Mouse (Mus musculus) hindbrain, embryonic 14.5 days (tissue): ENCODE measurements around the gene Tmem186. TPM values are rescaled to one million over a fixed set of nuclear protein-coding genes. Genes with fewer than 3 reads are reported as not detected.

Experiments
- ATAC-seq: fragments of 200-750 bp; cut with Nextera tagmentation; 2 replicates; pipeline ENCODE4 v1.8.0; 2017; ENCODE audit warnings: moderate number of reproducible peaks, mild to moderate bottlenecking, moderate TSS enrichment, moderate library complexity; ENCODE audit not compliant: low FRiP score
- DNase-seq: peaks from one replicate; pipeline ENCODE4 v3.0.0-alpha.2; 2015; ENCODE audit warnings: low spot score
- H3K27ac ChIP-seq: fragments of 300-500 bp; sonication (generic); 2 replicates; pipeline ENCODE4 v1.5.1; 2014; ENCODE audit warnings: mild to moderate bottlenecking, moderate library complexity
- H3K27me3 ChIP-seq: fragments of 300-500 bp; sonication (generic); 2 replicates; pipeline ENCODE4 v1.6.1; 2014; ENCODE audit warnings: mild to moderate bottlenecking, low read length, mixed read lengths; ENCODE audit not compliant: control insufficient read depth, insufficient read depth
- H3K36me3 ChIP-seq: fragments of 300-500 bp; sonication (generic); replicated peaks from 2 replicates; pipeline ENCODE4 v1.6.1; 2014; ENCODE audit not compliant: control insufficient read depth, insufficient read depth
- H3K4me1 ChIP-seq: fragments of 300-500 bp; sonication (generic); replicated peaks from 2 replicates; pipeline ENCODE4 v1.6.1; 2014; ENCODE audit warnings: antibody characterized with exemption, low read length, mixed read lengths; ENCODE audit not compliant: control insufficient read depth, insufficient read depth
- H3K4me2 ChIP-seq: fragments of 300-500 bp; sonication (generic); replicated peaks from 2 replicates; pipeline ENCODE4 v1.6.1; 2014; ENCODE audit warnings: mild to moderate bottlenecking, moderate library complexity
- H3K4me3 ChIP-seq: fragments of 300-500 bp; sonication (generic); replicated peaks from 2 replicates; pipeline ENCODE4 v1.5.1; 2014; ENCODE audit warnings: mild to moderate bottlenecking, low read length
- H3K9ac ChIP-seq: fragments of 300-500 bp; sonication (generic); 2 replicates; pipeline ENCODE4 v1.6.1; 2014
- H3K9me3 ChIP-seq: fragments of 300-500 bp; sonication (generic); 2 replicates; pipeline ENCODE4 v1.6.1; 2016; ENCODE audit warnings: low read length; ENCODE audit not compliant: control insufficient read depth
- WGBS: fragments of 180-500 bp; shearing (Covaris S2); extraction: QIAGEN DNeasy Blood & Tissue Kit; methylation state at CpG from one replicate; pipeline ENCODE4 v1.1.7; 2014; 5-methylcytosine and 5-hydroxymethylcytosine counted together
- polyA plus RNA-seq: library from polyadenylated mRNA; unstranded; fragments of >200 nt; fragmentation: Nextera tagmentation; extraction: Ambion mirVana; gene quantifications from 2 replicates; pipeline ENCODE4 v1.2.1, GENCODE M21; 2014

The Tmem186 gene
- polyA plus RNA-seq, 1 experiment from 2014 or later = 15.1 TPM

GRCm38 (mm10) chr16:8668386-8668785 lies 30.9 kb upstream of the Tmem186 start:
- H3K4me3 ChIP-seq = no peak overlapping the region
- DNase-seq (no peak), ATAC-seq (no peak)
- H3K27ac ChIP-seq = no peak overlapping the region
- no peaks in the 10 kb centered on the region for H3K27me3 ChIP-seq
- peak overlapping the region; percentile 70; the same call in 1 of the 2 replicates for H3K9ac ChIP-seq
- H3K9me3 ChIP-seq = no peaks in the 10 kb centered on the region
- H3K36me3 ChIP-seq = peaks cover 10% of the 10 kb centered on the region; the same call in 1 of the 2 replicates
- 42% methylated on average over 2 of the region's 2 CpGs for WGBS
- peaks cover 50% of the 10 kb centered on the region for H3K4me1 ChIP-seq
- peak overlapping the region; percentile 90 for H3K4me2 ChIP-seq

GRCm38 (mm10) chr16:8667814-8668213 lies 30.3 kb upstream of the Tmem186 start:
- Histone ChIP-seq H3K4me3 (no peak overlapping the region), H3K9me3 (no peaks in the 10 kb centered on the region), H3K27me3 (no peaks in the 10 kb centered on the region), H3K4me1 (peaks cover 50% of the 10 kb centered on the region), H3K4me2 (peak overlapping the region; percentile 90; the same call in 1 of the 2 replicates), H3K9ac (no peak overlapping the region), H3K27ac (no peak overlapping the region), H3K36me3 (peaks cover 15% of the 10 kb centered on the region)
- ATAC-seq (no peak), DNase-seq (no peak)
- 60% methylated on average over 4 of the region's 4 CpGs for WGBS

GRCm38 (mm10) chr16:8667261-8667660 lies 29.7 kb upstream of the Tmem186 start:
- H3K9ac ChIP-seq = peak overlapping the region; percentile 2; the same call in 1 of the 2 replicates
- H3K4me2 ChIP-seq = peak overlapping the region; percentile 90; the same call in 1 of the 2 replicates
- no peaks in the 10 kb centered on the region for H3K27me3 ChIP-seq
- 86% methylated on average over 7 of the region's 7 CpGs for WGBS
- no peak overlapping the region for H3K4me3 ChIP-seq
- H3K4me1 ChIP-seq = peaks cover 50% of the 10 kb centered on the region
- ATAC-seq (no peak), DNase-seq (no peak)
- H3K27ac ChIP-seq = no peak overlapping the region
- H3K36me3 ChIP-seq = peaks cover 21% of the 10 kb centered on the region
- H3K9me3 ChIP-seq = no peaks in the 10 kb centered on the region

GRCm38 (mm10) chr16:8666452-8666851 lies 28.9 kb upstream of the Tmem186 start:
- Histone ChIP-seq H3K4me1 (peaks cover 50% of the 10 kb centered on the region), H3K9ac (peak overlapping the region; percentile 8; the same call in 1 of the 2 replicates), H3K27ac (no peak overlapping the region), H3K36me3 (peaks cover 29% of the 10 kb centered on the region), H3K4me3 (no peak overlapping the region), H3K9me3 (no peaks in the 10 kb centered on the region), H3K4me2 (no peak overlapping the region), H3K27me3 (no peaks in the 10 kb centered on the region)
- WGBS = 73% methylated on average over 2 of the region's 2 CpGs
- DNase-seq = no peak
- ATAC-seq = no peak

- no peak overlapping the region for H3K4me3 ChIP-seq
- H3K9ac ChIP-seq = no peak overlapping the region
- ATAC-seq (no peak), DNase-seq (no peak)
- H3K4me2 ChIP-seq = no peak overlapping the region
- no peak overlapping the region for H3K27ac ChIP-seq
- H3K4me1 ChIP-seq = peaks cover 44% of the 10 kb centered on the region
- no peaks in the 10 kb centered on the region for H3K27me3 ChIP-seq
- no peaks in the 10 kb centered on the region for H3K9me3 ChIP-seq
- 83% methylated on average over 5 of the region's 5 CpGs for WGBS
- peaks cover 39% of the 10 kb centered on the region for H3K36me3 ChIP-seq
These were observed 27.9 kb upstream of the Tmem186 start for GRCm38 (mm10) chr16:8665367-8665766.

GRCm38 (mm10) chr16:8663606-8664539 lies 26.4 kb upstream of the Tmem186 start:
- Histone ChIP-seq H3K4me3 (no peak overlapping the region), H3K4me1 (peaks cover 31% of the 10 kb centered on the region), H3K27ac (no peak overlapping the region), H3K36me3 (peaks cover 54% of the 10 kb centered on the region), H3K9me3 (no peaks in the 10 kb centered on the region), H3K4me2 (no peak overlapping the region), H3K27me3 (no peaks in the 10 kb centered on the region), H3K9ac (no peak overlapping the region)
- no peak for ATAC-seq
- no peak for DNase-seq
- WGBS = 78% methylated on average over 24 of the region's 24 CpGs

- WGBS = 81% methylated on average over 1 of the region's 2 CpGs
- Histone ChIP-seq H3K4me1 (peaks cover 23% of the 10 kb centered on the region), H3K4me3 (no peak overlapping the region)
These were observed 25.5 kb upstream of the Tmem186 start for GRCm38 (mm10) chr16:8663022-8663421.

GRCm38 (mm10) chr16:8658764-8659163 lies 21.3 kb upstream of the Tmem186 start:
- H3K4me1 ChIP-seq = no peaks in the 10 kb centered on the region
- no peak overlapping the region for H3K27ac ChIP-seq
- DNase-seq (no peak), ATAC-seq (no peak)
- no peaks in the 10 kb centered on the region for H3K9me3 ChIP-seq
- peaks cover 91% of the 10 kb centered on the region for H3K36me3 ChIP-seq
- no peak overlapping the region for H3K4me3 ChIP-seq
- no peak overlapping the region for H3K9ac ChIP-seq
- WGBS = 85% methylated on average over 4 of the region's 4 CpGs
- H3K27me3 ChIP-seq = no peaks in the 10 kb centered on the region
- no peak overlapping the region for H3K4me2 ChIP-seq

More at GRCm38 (mm10) chr16:8663022-8663421, 25.5 kb upstream of the Tmem186 start:
- H3K9me3 ChIP-seq = no peaks in the 10 kb centered on the region
- H3K27me3 ChIP-seq = no peaks in the 10 kb centered on the region
- no peak overlapping the region for H3K27ac ChIP-seq
- H3K36me3 ChIP-seq = peaks cover 63% of the 10 kb centered on the region
- H3K9ac ChIP-seq = no peak overlapping the region
- DNase-seq = no peak
- no peak overlapping the region for H3K4me2 ChIP-seq
- no peak for ATAC-seq

- WGBS = 87% methylated on average over 4 of the region's 4 CpGs
- H3K36me3 ChIP-seq = peaks cover 87% of the 10 kb centered on the region
These were observed 20.8 kb upstream of the Tmem186 start for GRCm38 (mm10) chr16:8658349-8658748.

More at GRCm38 (mm10) chr16:8658349-8658748, 20.8 kb upstream of the Tmem186 start:
- Histone ChIP-seq H3K27me3 (no peaks in the 10 kb centered on the region), H3K9me3 (no peaks in the 10 kb centered on the region), H3K9ac (no peak overlapping the region), H3K27ac (no peak overlapping the region), H3K4me3 (no peak overlapping the region), H3K4me1 (no peaks in the 10 kb centered on the region), H3K4me2 (no peak overlapping the region)
- DNase-seq (no peak), ATAC-seq (no peak)
